Mouse (Mus musculus): ENCODE measurements at regions not wholly inside any gene's neighbourhood (a gene's known extent, or its start where the extent isn't known, plus 50 kb on each side); places are given as distances from the start of the nearest gene placed in this dataset.

DNA sequence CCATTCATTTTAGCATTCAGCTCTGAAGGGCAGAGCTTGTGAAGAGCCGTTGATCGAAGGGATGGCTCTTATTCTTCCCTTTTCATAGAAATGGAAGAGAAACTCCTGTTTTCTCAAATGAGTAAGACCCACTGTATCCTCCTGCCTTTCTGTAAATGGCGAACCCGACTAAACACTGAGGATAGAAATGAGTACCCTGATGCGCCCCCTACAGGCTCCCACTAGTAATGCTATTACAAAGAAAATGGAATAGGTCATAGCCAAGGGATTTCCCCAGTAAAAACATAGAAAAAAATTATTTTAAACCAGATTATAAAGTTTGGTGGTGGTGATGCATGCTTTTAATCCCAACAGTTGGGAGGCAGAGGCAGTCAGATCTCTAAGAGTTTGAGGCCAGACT, 162.1 kb downstream of the Etnk1 start:
- peak; percentile 82 for TF ChIP-seq CTCF (conservative IDR thresholded peaks at IDR 0.05; ENCODE audit: low read length)
- TF ChIP-seq POU5F1 (IDR thresholded peaks at IDR 0.05; ENCODE audit: borderline replicate concordance, low read length), result no peak
- TF ChIP-seq NANOG (IDR thresholded peaks at IDR 0.05; ENCODE audit: borderline replicate concordance, low read length), result no peak
